Mouse (Mus musculus) kidney, embryonic 16.5 days (tissue): Measurements from ENCODE around the gene Dusp10. TPM values are rescaled to one million over a fixed set of nuclear protein-coding genes. Genes with fewer than 3 reads are reported as not detected.
A peak's percentile ranks its signal among the peaks of the same experiment; 100 is the strongest.

Experiments used
- ATAC-seq: fragments of 200-750 bp; cut with Nextera tagmentation; 2 replicates; pipeline ENCODE4 v1.8.0; 2017; ENCODE audit warnings: moderate TSS enrichment; ENCODE audit not compliant: low FRiP score, low TSS enrichment
- H3K27ac ChIP-seq: fragments of 300-500 bp; sonication (generic); 2 replicates; pipeline ENCODE4 v1.5.1; 2014; ENCODE audit warnings: low read length
- H3K27me3 ChIP-seq: fragments of 300-500 bp; sonication (generic); 2 replicates; pipeline ENCODE4 v1.6.1; 2014; ENCODE audit warnings: low read length, control low read depth, mixed read lengths; ENCODE audit not compliant: insufficient read depth
- H3K36me3 ChIP-seq: fragments of 300-500 bp; sonication (generic); 2 replicates; pipeline ENCODE4 v1.6.1; 2014; ENCODE audit warnings: low read length, control low read depth, mixed read lengths; ENCODE audit not compliant: insufficient read depth
- H3K4me1 ChIP-seq: fragments of 300-500 bp; sonication (generic); 2 replicates; pipeline ENCODE4 v1.6.1; 2014; ENCODE audit warnings: low read length, control low read depth, mixed read lengths; ENCODE audit not compliant: insufficient read depth
- H3K4me2 ChIP-seq: fragments of 300-500 bp; sonication (generic); replicated peaks from 2 replicates; pipeline ENCODE4 v1.6.1; 2014; ENCODE audit warnings: low read depth, low read length
- H3K4me3 ChIP-seq: fragments of 300-500 bp; sonication (generic); 2 replicates; pipeline ENCODE4 v1.5.1; 2014; ENCODE audit warnings: mild to moderate bottlenecking, low read length
- H3K9ac ChIP-seq: fragments of 300-500 bp; sonication (generic); replicated peaks from 2 replicates; pipeline ENCODE4 v1.6.1; 2014; ENCODE audit warnings: low read length
- H3K9me3 ChIP-seq: fragments of 300-500 bp; sonication (generic); 2 replicates; pipeline ENCODE4 v1.6.1; 2016; ENCODE audit warnings: low read length, control low read depth
- WGBS: fragments of 180-500 bp; shearing (Covaris S2); extraction: QIAGEN DNeasy Blood & Tissue Kit; methylation state at CpG from one replicate; pipeline ENCODE4 v1.1.7; 2014; 5-methylcytosine and 5-hydroxymethylcytosine counted together
- polyA plus RNA-seq: library from polyadenylated mRNA; unstranded; fragments of >200 nt; fragmentation: Nextera tagmentation; extraction: Ambion mirVana; gene quantifications from 2 replicates; pipeline ENCODE4 v1.2.1, GENCODE M21; 2015

Dusp10 gene
- polyA plus RNA-seq, 1 experiment from 2014 or later: 7.1 TPM

GRCm38 (mm10) chr1:184051286-184051685 is 38.2 kb downstream of the Dusp10 start:
- 33% methylated on average over 1 of the region's 1 CpGs for WGBS

GRCm38 (mm10) chr1:184051824-184052223 is 38.7 kb downstream of the Dusp10 start:
- WGBS: 15% methylated on average over 6 of the region's 6 CpGs
- H3K27me3 ChIP-seq: no peaks in the 10 kb centered on the region
- no peak overlapping the region for H3K4me2 ChIP-seq
- H3K27ac ChIP-seq: no peak overlapping the region
- H3K4me3 ChIP-seq: no peak overlapping the region
- peaks cover 10% of the 10 kb centered on the region for H3K4me1 ChIP-seq
- no peaks in the 10 kb centered on the region for H3K36me3 ChIP-seq
- no peak overlapping the region for H3K9ac ChIP-seq
- ATAC-seq: peak; percentile 67; the same call in 1 of the 2 replicates
- H3K9me3 ChIP-seq: no peaks in the 10 kb centered on the region

More at GRCm38 (mm10) chr1:184051286-184051685, 38.2 kb downstream of the Dusp10 start:
- Histone ChIP-seq H3K9ac (no peak overlapping the region), H3K27me3 (no peaks in the 10 kb centered on the region), H3K4me1 (peaks cover 10% of the 10 kb centered on the region), H3K4me3 (no peak overlapping the region), H3K36me3 (no peaks in the 10 kb centered on the region), H3K9me3 (no peaks in the 10 kb centered on the region), H3K27ac (no peak overlapping the region), H3K4me2 (no peak overlapping the region)
- ATAC-seq: no peak

GRCm38 (mm10) chr1:184052331-184052730 is 39.2 kb downstream of the Dusp10 start:
- Histone ChIP-seq H3K4me1 (peaks cover 10% of the 10 kb centered on the region), H3K9ac (no peak overlapping the region), H3K9me3 (no peaks in the 10 kb centered on the region), H3K27ac (no peak overlapping the region), H3K27me3 (no peaks in the 10 kb centered on the region), H3K4me3 (no peak overlapping the region), H3K36me3 (no peaks in the 10 kb centered on the region), H3K4me2 (no peak overlapping the region)
- 58% methylated on average over 4 of the region's 4 CpGs for WGBS
- no peak for ATAC-seq

- no peaks in the 10 kb centered on the region for H3K36me3 ChIP-seq
- no peak for ATAC-seq
- no peak overlapping the region for H3K4me2 ChIP-seq
- H3K27ac ChIP-seq: no peak overlapping the region
- H3K9ac ChIP-seq: no peak overlapping the region
- H3K9me3 ChIP-seq: no peaks in the 10 kb centered on the region
- H3K4me3 ChIP-seq: no peak overlapping the region
- WGBS: 76% methylated on average over 4 of the region's 4 CpGs
- no peaks in the 10 kb centered on the region for H3K27me3 ChIP-seq
- peaks cover 10% of the 10 kb centered on the region for H3K4me1 ChIP-seq
Observed at GRCm38 (mm10) chr1:184053141-184053540, 40.0 kb downstream of the Dusp10 start.

GRCm38 (mm10) chr1:184053711-184054110 is 40.6 kb downstream of the Dusp10 start:
- ATAC-seq: no peak
- H3K27ac ChIP-seq: no peak overlapping the region

GRCm38 (mm10) chr1:184054176-184054575 is 41.1 kb downstream of the Dusp10 start:
- Histone ChIP-seq H3K27ac (no peak overlapping the region), H3K9me3 (no peaks in the 10 kb centered on the region), H3K4me2 (no peak overlapping the region), H3K4me3 (no peak overlapping the region), H3K4me1 (peaks cover 10% of the 10 kb centered on the region), H3K27me3 (no peaks in the 10 kb centered on the region), H3K36me3 (no peaks in the 10 kb centered on the region), H3K9ac (no peak overlapping the region)
- ATAC-seq: no peak
- WGBS: 94% methylated on average over 2 of the region's 2 CpGs

More at GRCm38 (mm10) chr1:184053711-184054110, 40.6 kb downstream of the Dusp10 start:
- Histone ChIP-seq H3K4me2 (no peak overlapping the region), H3K4me1 (peaks cover 10% of the 10 kb centered on the region), H3K27me3 (no peaks in the 10 kb centered on the region), H3K9me3 (no peaks in the 10 kb centered on the region), H3K9ac (no peak overlapping the region), H3K4me3 (no peak overlapping the region), H3K36me3 (no peaks in the 10 kb centered on the region)
- 84% methylated on average over 4 of the region's 4 CpGs for WGBS

- Histone ChIP-seq H3K9me3 (no peaks in the 10 kb centered on the region), H3K4me3 (no peak overlapping the region), H3K27ac (no peak overlapping the region), H3K4me2 (no peak overlapping the region), H3K27me3 (no peaks in the 10 kb centered on the region), H3K4me1 (0 out of 2 replicates have a peak, but pooled peaks cover 5% of the 10 kb centered on the region), H3K36me3 (no peaks in the 10 kb centered on the region), H3K9ac (no peak overlapping the region)
- WGBS: 57% methylated on average over 8 of the region's 8 CpGs
- no peak for ATAC-seq
Observed at GRCm38 (mm10) chr1:184058206-184058605, 45.1 kb downstream of the Dusp10 start.

GRCm38 (mm10) chr1:184059814-184060213 is 46.7 kb downstream of the Dusp10 start:
- 0 out of 2 replicates have a peak, but pooled peaks cover 5% of the 10 kb centered on the region for H3K4me1 ChIP-seq
- H3K4me3 ChIP-seq: no peak overlapping the region
- H3K27me3 ChIP-seq: no peaks in the 10 kb centered on the region
- H3K9ac ChIP-seq: no peak overlapping the region
- 88% methylated on average over 3 of the region's 3 CpGs for WGBS
- no peak overlapping the region for H3K4me2 ChIP-seq
- no peaks in the 10 kb centered on the region for H3K36me3 ChIP-seq
- ATAC-seq: no peak
- H3K27ac ChIP-seq: no peak overlapping the region
- H3K9me3 ChIP-seq: no peaks in the 10 kb centered on the region

GRCm38 (mm10) chr1:184060381-184060780 is 47.3 kb downstream of the Dusp10 start:
- 64% methylated on average over 9 of the region's 9 CpGs for WGBS
- ATAC-seq: peak; percentile 87; the same call in 1 of the 2 replicates
- H3K4me1 ChIP-seq: 0 out of 2 replicates have a peak, but pooled peaks cover 5% of the 10 kb centered on the region
- H3K27me3 ChIP-seq: no peaks in the 10 kb centered on the region
- H3K36me3 ChIP-seq: no peaks in the 10 kb centered on the region
- H3K9me3 ChIP-seq: no peaks in the 10 kb centered on the region
- no peak overlapping the region for H3K4me3 ChIP-seq
- no peak overlapping the region for H3K9ac ChIP-seq
- no peak overlapping the region for H3K4me2 ChIP-seq
- H3K27ac ChIP-seq: no peak overlapping the region

- 69% methylated on average over 4 of the region's 4 CpGs for WGBS
- ATAC-seq: peak; percentile 50; the same call in 1 of the 2 replicates
- no peak overlapping the region for H3K4me3 ChIP-seq
- H3K9me3 ChIP-seq: no peaks in the 10 kb centered on the region
- H3K9ac ChIP-seq: no peak overlapping the region
- no peak overlapping the region for H3K4me2 ChIP-seq
- 0 out of 2 replicates have a peak, but pooled peaks cover 5% of the 10 kb centered on the region for H3K4me1 ChIP-seq
- H3K27me3 ChIP-seq: no peaks in the 10 kb centered on the region
- H3K27ac ChIP-seq: peak overlapping the region; percentile 74
- H3K36me3 ChIP-seq: no peaks in the 10 kb centered on the region
Observed at GRCm38 (mm10) chr1:184060828-184061734, 48.0 kb downstream of the Dusp10 start.
